Mouse (Mus musculus) heart, postnatal 25 days (tissue): ENCODE measurements around the gene Ttc27. TPM values are rescaled to one million over a fixed set of nuclear protein-coding genes. Genes with fewer than 3 reads are reported as not detected.
A peak's percentile ranks its signal among the peaks of the same experiment; 100 is the strongest.
"Not testable (repeated sequence)": the region's sequence is repeated elsewhere in the genome, so short reads cannot be mapped to it uniquely, and the experiment has no call there.

Source experiments
- DNase-seq: peaks from one replicate; pipeline ENCODE4 v3.0.0; 2022; ENCODE audit warnings: low spot score
- intact Hi-C: fragments of 180-260 bp; cut with DNase I; formaldehyde crosslinking; loops from one replicate; pipeline ENCODE4 v1.15.1; 2025
- total RNA-seq, 2 experiments: library from RNA; stranded (reverse); gene quantifications; 2 replicates each; pipeline ENCODE4 v1.2.3; 2021

Ttc27 gene
- total RNA-seq: 10 to 100 TPM; 13.6 to 15.7 TPM

- peak; percentile 89 for DNase-seq
- intact Hi-C loops: no loop called here
Observed at GRCm38 (mm10) chr17:74717618-74718151, at the start of gene Ttc27. Gene Ttc27, plus strand, starts transcription at chr17:74717732.

- no peak for DNase-seq
Observed at GRCm38 (mm10) chr17:74668010-74668409, 49.5 kb upstream of the Ttc27 start.

GRCm38 (mm10) chr17:74670031-74670430, 47.5 kb upstream of the Ttc27 start:
- no peak for DNase-seq
- intact Hi-C loops: loop anchor here (10.0 kb wide), 1 partner anchor 335 kb away; the partner anchor contains the start of gene Ltbp1

More at GRCm38 (mm10) chr17:74668010-74668409, 49.5 kb upstream of the Ttc27 start:
- intact Hi-C loops: no loop called here

- intact Hi-C loops: loop anchor here (10.0 kb wide), 1 partner anchor 332 kb away; the partner anchor contains the start of gene Ltbp1
- DNase-seq: no peak
Observed at GRCm38 (mm10) chr17:74672446-74672845, 45.1 kb upstream of the Ttc27 start.

GRCm38 (mm10) chr17:74673251-74673650, 44.3 kb upstream of the Ttc27 start:
- intact Hi-C loops: loop anchor here (10.0 kb wide), 1 partner anchor 332 kb away; the partner anchor contains the start of gene Ltbp1

GRCm38 (mm10) chr17:74678061-74678460, 39.5 kb upstream of the Ttc27 start:
- intact Hi-C loops: loop anchor here (10.0 kb wide), 1 partner anchor 327 kb away; the partner anchor contains the start of gene Ltbp1
- no peak for DNase-seq

More at GRCm38 (mm10) chr17:74673251-74673650, 44.3 kb upstream of the Ttc27 start:
- no peak for DNase-seq

- no peak for DNase-seq
- intact Hi-C loops: no loop called here
Observed at GRCm38 (mm10) chr17:74684927-74685326, 32.6 kb upstream of the Ttc27 start.

- DNase-seq: no peak
- intact Hi-C loops: no loop called here
Observed at GRCm38 (mm10) chr17:74688555-74688954, 29.0 kb upstream of the Ttc27 start.

- intact Hi-C loops: no loop called here
- DNase-seq: no peak
Observed at GRCm38 (mm10) chr17:74689406-74689805, 28.1 kb upstream of the Ttc27 start.

- DNase-seq, intact Hi-C loops: not testable (repeated sequence)
Observed at GRCm38 (mm10) chr17:74701661-74702060, 15.9 kb upstream of the Ttc27 start.

- intact Hi-C loops: no loop called here
- no peak for DNase-seq
Observed at GRCm38 (mm10) chr17:74705480-74705879, 12.1 kb upstream of the Ttc27 start.

GRCm38 (mm10) chr17:74706593-74706992, 10.9 kb upstream of the Ttc27 start:
- DNase-seq: no peak
- intact Hi-C loops: no loop called here

GRCm38 (mm10) chr17:74707637-74708152, 9.8 kb upstream of the Ttc27 start:
- intact Hi-C loops: no loop called here
- no peak for DNase-seq

- intact Hi-C loops: no loop called here
- no peak for DNase-seq
Observed at GRCm38 (mm10) chr17:74710731-74711130, 6.8 kb upstream of the Ttc27 start.

- no peak for DNase-seq
- intact Hi-C loops: no loop called here
Observed at GRCm38 (mm10) chr17:74711627-74712026, 5.9 kb upstream of the Ttc27 start.

GRCm38 (mm10) chr17:74715128-74715527, 2.4 kb upstream of the Ttc27 start:
- intact Hi-C loops: no loop called here
- DNase-seq: no peak

- no peak for DNase-seq
- intact Hi-C loops: no loop called here
Observed at GRCm38 (mm10) chr17:74715724-74716123, 1.8 kb upstream of the Ttc27 start.

GRCm38 (mm10) chr17:74716643-74717042, 889 bp upstream of the Ttc27 start:
- DNase-seq: no peak
- intact Hi-C loops: no loop called here

- intact Hi-C loops: no loop called here
- no peak for DNase-seq
Observed at GRCm38 (mm10) chr17:74717091-74717617, 378 bp upstream of the Ttc27 start.

GRCm38 (mm10) chr17:74732872-74733271, 15.3 kb downstream of the Ttc27 start:
- DNase-seq: no peak
- intact Hi-C loops: loop anchor here (5.0 to 10.0 kb wide), 2 partner anchors 269 to 352 kb away; no protein-coding TSS in a partner anchor

- DNase-seq: no peak
- intact Hi-C loops: loop anchor here (10.0 kb wide), 1 partner anchor 349 kb away; no protein-coding TSS in a partner anchor
Observed at GRCm38 (mm10) chr17:74735392-74735791, 17.9 kb downstream of the Ttc27 start.
